Mouse (Mus musculus) cerebellum, adult 18-20 months (tissue): Measurements from ENCODE around the gene Vapb.
"Not testable (repeated sequence)": the region's sequence is repeated elsewhere in the genome, so short reads cannot be mapped to it uniquely, and the experiment has no call there.

Experiments used
- DNase-seq, 2 experiments: peaks; one replicate each; pipeline ENCODE4 v3.0.0; 2021

Gene Vapb

DNA sequence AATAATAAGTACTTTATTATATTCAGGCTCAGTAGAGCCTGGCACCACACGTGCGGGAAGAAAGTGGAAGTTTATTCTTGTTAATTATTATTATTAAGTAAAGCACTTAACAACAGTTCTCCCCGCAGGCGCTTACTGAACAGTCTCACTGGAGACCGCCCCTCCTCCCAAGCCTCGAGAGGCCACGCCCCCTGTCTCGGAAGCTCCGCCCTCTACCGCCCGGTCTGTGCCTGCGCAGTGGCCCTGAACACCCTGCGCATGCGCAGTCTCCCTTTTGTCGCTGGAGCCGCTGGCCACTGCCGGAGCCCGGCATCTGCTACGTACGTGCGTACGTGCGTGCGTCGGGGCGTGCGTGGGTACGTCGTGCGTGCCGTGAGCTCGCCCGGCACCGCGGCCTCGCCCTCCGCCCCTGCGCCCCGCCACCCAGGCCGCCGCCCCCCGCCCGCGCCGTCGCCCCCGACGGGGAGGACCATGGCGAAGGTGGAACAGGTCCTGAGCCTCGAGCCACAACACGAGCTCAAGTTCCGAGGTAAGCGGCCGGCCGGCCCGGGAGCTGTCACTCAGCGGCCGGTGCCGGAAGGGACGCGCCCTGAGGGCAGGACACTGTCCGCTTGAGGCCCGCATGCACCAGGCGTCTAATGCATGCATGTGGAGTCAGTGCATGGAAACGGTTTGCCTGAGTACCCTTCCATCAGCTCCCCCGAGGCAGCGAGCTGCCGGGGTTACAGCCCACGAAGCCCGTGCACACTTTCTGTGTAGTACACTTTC is at the start of gene Vapb:
Gene Vapb, plus strand, starts transcription at position 290 of the 768 bp plus-strand sequence.
- peak; percentile 98 to 100 for DNase-seq

DNA sequence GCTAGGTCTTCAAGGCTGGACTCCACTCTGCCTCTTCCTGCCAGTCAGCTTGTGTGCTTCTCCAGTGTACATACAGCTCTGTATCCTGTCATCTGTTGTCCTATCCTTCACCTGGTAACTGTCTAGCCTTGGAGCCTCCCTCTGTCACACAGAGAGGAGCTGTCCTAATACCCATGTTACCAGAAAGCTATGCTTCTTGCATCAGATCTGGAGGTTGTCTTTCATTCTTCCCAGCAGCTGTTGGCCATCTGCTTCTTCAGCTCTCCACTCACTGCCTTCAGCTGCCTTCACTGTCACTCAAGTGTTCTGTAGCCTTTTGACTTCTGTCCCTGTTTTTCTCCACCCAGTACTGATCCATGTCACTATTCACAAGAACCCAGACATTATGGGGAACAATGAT is 47.5 kb upstream of the Vapb start:
- no peak for DNase-seq

DNA sequence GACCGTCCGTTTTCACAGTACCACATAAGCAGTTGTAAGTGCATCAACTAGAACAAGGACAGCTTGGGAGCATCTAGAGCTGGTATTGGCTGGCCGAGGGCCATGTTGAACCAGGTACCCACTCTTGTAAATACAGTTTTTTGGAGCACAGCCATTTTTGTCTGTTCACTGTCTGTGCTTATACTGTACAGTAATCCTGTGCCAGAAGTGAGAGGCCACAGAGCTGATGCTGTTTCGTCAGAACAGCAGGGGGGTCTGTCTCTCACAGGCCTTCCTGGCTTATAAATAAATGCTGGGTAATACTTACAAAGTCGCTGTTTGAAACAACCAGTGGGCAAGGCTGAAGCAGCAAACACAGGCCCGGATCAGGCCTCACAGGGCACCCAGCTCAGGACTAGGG is 45.6 kb upstream of the Vapb start:
- no peak for DNase-seq

DNA sequence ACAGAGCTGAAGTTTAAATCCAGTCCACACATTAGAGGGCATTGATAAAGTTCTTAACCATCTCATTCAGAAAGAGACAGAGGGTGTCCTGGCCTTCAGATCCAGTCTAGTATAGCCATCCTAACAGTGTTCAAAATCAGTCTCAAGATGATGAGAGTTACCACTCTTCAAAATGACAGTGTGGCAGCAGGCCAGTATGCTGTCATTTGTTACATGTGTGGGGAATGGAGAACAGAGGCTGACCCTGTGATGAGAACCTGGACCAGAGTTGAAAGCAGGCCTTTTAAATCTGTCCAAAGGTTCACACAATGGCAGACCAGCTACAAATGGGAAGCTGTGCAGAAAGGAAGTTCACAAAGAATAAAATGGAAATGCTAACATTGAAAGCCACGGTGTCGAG is 44.6 kb upstream of the Vapb start:
- DNase-seq: no peak

DNA sequence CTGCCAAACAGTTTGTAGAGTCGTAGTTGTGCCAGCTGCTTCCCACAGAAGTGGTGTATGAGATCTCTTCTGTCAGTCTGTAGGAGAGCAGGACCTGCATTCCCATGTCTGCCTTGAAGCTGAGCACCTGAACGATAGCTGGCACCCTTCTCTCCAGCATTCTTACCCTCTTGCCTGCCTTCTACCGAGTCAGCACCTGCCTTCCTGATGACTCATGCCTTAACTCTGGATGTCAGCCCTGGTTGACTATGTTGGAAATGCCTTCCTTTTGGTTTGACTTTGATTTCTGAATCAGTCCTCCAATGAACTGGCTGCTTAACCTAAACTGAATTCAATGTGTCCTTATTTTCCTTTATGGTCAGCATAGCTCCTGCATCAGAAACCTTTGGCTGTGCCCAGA is 38.5 kb upstream of the Vapb start:
- no peak for DNase-seq

DNA sequence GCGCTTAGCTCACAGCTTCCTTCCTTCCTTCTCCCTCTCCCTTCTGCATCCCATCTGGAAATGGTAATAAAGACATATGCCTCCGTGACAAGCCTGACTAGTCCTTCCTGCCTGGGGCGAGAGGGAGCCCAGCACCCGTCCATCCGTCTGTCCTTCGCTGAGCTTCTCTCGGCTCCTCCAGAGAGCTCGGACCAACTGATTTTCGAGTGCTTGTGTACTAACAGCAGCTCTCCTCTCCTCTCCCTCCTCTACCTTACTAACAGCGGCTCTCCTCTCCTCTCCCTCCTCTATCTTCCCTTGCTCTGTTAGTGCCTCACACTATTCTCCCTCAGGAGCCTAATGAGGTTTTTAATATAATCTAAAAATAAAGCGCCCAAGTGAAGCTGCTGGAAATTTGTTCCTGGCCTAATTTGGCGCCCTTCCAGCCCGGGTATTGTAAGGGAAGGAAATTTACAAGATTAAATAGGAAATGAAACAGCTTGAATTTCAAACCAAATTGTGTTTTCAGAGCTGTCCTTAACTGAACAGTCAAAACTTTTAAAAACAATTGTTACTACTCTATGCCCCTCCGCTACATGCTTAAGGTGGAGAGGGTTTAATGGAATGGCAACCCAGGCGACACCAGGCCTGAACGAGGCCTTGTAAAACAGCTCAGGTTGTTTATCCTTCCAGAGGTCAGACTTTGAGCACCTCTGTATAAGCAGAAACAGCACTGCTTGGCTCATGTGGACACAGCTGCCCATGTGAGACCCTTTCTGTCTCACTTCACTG is 35.0 kb upstream of the Vapb start:
- DNase-seq: peak in 1 of 2 experiments; percentile 14

DNA sequence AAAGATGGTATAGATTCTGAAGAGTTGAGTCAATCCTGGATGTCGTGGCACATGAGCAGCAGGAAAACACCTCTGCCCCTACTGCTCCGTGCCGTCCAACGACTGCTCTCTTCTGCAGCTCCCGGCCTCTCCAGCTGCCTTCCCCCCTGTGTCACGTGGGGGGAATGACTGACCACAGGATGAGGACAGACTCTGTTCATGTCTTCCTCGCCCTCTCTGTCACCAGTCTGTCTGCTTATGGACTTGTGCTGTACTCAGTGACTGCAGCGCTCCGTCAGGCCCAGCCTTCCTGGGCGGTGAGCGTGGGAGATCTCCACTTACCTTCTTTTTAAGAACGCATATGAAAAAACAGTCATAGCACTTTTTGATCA is 34.5 kb upstream of the Vapb start:
- DNase-seq: no peak

DNA sequence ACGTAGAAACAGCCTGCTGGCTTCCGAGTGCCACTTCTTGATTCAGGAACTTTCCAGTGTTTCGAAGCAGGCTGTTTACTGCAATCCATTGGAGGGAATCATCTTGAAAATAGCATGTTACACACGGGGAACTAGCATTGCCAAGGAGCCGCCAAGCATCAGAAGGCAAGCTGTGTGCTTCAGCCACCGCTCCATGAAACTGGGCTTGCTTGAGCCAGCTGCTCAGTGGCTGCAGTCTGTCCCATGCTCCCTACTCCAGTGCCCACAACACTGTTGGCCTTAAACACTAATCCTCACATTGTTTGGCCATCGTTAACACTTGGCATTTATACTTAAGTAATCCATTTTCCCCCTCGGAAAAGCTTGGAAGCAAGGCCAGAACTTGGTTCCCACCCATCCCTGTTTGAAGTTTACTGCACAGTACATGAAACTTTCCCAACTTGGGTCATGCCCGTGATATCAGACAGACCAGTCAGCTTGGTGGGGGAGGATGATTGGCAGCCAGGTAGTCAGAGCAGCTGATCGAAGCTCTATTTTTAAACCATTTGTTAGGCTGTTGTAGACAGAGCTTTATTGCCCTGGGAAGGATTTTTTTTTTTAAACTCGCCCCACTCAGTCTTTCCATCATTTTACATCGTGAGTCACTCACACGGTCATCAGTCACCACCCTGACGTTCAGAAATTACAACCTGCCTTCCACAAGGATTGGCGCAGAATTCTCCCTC is 31.3 kb upstream of the Vapb start:
- DNase-seq: no peak

DNA sequence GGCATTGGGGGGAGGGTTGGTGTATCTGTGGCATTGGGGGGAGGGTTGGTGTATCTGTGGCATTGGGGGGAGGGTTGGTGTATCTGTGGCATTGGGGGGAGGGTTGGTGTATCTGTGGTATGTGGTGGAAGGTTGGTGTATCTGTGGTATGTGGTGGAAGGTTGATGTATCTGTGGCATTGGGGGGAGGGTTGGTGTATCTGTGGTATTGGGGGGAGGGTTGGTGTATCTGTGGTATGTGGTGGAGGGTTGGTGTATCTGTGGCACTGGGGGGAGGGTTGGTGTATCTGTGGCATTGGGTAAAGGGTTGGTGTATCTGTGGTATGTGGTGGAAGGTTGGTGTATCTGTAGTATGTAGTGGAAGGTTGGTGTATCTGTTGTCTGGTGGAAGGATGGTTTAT is 29.7 kb upstream of the Vapb start:
- not testable (repeated sequence) for DNase-seq

DNA sequence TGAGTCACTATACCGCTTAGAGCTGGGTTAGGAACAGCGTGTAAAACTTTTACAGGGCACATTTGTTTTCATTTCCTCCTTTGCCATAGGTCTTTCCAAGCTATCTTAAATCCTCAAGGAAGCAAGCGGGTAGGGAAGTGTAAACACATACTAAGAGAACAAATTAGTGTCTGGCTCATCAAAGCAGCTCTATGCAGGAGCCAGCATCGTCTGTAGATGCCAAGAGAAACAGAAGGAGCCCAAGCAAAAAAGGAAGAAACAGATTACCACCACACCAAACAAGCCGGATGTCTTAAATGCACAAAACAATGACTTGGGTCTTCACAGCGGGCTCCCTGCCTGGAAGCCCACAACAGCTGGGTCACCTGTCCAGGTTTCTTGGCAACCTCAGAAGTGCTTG is 27.1 kb upstream of the Vapb start:
- no peak for DNase-seq

DNA sequence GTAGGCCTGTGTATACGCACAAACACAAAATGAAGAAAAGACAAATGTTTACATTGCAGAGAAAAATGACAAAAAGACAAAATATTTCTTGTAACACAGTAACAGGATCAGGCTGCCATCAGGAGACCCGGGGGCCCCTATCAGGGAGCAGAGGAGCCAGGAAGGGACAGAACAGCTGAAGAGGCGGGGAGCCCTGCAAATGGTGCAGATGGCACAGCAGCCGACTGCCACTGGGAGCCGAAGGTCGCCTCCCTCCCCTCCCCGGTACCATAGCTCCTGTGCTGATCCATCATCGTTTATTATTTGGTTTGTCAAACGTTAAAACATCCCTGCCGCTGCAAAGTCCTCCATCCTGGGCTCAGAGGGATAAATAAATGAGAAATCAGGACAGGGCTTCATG is 24.7 kb upstream of the Vapb start:
- no peak for DNase-seq

DNA sequence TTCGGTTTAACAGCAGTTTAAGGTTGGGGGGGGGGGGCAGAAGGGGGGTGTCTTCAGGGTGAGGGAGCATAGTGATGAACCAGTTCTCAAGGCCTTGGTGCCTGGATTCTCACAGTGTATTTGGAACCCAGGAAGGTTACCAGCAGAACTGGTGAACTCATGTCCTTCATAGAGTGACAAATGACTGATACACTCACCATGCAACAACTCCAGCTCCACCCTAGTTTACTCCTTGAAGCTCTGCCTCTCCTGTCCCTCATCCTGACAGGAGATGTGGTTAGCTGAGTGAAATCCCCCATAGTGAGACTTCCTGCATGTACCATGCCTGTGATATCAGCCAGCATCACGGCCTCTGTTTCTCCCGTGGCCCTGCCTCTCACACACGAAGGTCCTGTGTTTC is 24.1 kb upstream of the Vapb start:
- no peak for DNase-seq

DNA sequence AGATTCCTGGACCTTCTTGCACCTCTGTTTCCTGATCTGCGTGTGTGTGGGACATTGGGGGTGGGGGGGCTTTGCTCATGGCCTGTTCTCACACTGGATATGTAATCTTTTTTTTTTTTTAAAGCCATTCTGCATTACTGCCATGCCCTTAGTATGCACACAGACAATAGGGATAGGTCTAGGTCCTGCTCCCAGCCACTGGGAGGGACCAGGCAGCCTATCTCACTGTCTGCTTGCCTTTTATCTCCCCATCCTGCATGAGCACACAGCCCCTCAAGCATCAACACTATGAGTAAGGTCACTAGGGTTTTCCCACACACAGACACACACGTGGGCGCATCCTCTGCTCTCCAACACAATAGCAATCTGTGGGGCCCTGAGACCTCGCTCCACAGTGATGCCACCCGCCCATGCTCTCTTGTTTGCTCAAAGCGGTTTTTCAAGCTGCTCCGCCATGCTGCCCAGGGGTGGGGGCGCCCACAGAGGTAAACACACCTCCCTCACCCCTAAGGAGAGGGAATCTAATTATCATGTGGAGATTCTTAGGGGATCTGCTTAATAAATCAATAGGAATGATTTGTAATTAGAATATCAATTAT is 22.6 kb upstream of the Vapb start:
- no peak for DNase-seq

DNA sequence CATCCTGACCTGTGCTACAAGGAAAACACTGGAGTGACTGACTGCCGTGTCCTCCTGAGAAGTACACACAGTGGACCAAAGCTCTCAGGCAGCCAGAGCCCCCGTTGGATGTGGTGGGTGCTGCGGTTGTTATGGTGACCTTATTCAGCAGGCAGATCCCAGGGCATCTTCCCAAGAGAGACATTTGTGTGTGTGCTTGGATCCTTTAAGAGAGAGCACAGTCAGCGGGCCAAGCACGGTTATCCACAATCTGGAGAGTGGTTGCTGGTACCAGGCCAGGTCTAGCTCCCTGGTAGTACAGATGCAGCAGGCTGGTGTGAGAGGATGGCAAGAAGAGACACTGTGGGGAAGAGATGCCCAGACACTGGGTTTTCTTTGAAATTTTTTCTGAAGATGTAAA is 20.3 kb upstream of the Vapb start:
- no peak for DNase-seq

DNA sequence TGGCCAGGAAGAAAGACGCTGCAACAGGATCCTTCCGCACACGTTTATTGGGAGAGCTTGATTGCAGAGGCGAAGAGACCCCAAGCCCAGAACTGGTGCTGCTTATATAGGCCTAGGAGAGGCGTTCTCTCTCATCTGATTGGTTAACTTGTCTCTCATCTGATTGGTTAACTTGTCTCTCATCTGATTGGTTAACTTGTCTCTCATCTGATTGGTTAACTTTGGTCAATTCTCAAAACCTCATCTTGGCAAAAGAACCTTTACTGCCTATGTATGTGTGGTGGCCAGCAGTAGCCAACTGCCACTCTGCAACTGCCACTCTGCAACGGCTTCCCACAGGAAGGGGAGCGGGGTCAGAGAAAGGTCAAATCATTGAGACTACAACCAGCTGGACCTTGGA is 18.2 kb upstream of the Vapb start, which contains the start of gene 1700010B08Rik:
Gene 1700010B08Rik, plus strand, starts transcription at position 301 of the 400 bp plus-strand sequence.
- DNase-seq: not testable (repeated sequence)

DNA sequence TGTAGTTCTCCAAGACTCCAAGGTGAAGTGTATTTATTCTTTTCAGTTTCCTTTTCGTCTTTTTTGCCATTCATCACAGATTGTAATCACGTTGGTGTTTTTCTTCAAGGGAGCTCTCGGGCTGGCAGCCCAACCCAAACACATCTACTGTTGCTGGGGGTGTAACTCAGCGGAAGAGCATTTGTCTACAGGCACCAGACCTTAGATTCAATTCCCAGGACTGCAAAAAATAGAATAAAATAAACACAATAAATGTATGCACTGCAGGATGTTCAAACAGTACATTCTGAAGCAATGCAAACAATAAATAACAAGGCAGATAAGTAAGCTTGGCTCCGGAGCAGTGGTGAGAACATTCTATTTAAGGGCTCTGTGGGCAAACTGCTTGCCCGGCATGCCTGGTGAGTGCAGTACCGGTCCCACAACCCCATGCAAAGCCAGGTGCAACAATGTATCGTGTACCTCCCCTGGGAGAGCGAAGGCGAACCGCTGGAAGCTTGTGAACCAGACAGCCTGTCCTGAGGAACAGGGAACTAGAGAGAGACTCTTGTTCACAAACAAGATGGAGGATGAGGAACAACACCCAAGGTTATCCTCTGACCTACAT is 15.0 kb upstream of the Vapb start:
- no peak for DNase-seq

DNA sequence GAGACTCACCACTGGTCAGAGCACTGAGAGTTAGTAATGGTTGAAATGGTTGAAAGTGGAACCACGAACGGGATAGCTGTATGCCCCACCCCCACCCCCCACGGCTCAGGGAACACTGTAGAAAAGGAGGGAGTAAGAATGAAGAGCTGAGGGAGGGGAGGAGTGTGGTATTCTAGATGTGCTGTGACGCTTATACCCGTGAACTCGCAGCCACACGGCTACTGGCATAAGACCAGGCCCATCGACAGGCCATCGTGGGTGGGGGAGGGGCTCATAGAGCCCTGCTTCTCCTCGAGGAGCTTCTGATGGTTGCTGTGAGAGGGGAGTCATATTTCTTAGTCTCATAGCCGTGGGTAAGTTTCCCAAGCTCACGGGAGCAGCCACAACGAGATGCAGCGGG is 12.9 kb upstream of the Vapb start:
- no peak for DNase-seq

DNA sequence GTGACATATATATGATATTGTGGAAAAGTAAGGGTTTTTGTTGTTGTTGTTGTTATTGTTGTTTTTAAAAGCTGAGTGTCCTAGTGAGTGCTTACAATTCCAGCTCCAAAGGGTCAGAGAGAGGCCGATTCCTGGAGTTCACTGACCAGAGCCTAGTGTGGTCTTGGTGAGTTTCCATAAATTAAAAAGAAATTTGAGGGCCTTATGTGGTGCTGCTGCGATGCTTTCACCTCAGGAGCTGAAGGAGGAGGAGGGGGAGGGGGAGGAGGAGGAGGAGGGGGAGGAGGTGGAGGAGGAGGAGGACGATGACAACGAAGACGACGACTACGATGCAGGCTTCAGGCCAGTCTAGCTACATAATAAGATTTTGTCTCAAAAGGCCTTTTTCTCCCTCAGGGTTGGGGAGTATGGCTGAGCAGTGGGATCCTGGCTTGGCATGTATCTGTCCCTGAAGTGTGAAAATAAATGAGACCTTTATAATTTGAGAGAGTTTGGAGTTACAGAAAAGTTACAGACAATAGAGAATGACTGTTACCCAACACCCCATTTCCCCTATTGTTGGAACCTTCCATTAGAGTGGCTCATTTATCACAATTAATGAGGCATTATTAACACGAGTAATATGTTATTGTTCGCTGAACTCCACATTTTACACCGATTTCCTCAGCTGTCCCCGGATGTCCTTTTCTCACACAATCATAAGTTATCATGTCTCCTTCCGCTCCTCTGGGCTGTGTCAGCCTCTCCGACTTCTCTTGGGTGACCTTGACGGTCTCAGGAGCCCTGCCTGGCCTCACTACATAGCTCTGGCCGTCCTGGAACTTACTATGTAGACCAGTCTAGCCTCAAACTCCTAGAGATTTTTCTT is 12.1 kb upstream of the Vapb start:
- DNase-seq: no peak

DNA sequence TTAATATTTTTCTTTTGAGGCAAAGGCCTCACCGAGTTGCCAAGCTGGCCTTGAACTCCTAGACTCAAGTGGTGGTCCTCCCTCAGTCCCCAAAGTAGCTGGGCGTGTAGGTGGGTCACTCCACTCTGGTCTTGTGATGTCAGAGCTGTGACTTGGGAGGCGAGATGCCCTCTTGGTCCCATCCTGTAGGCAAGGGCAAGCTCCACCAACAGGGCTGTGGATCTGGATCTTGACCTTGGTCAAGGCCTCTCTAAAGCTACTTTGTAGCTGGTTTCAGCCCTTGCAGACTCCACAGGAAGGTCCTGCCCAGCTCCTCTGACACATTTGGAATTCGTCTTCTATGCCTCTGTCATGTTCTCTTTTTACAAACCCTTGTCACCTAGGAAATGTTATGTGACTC is 11.5 kb upstream of the Vapb start:
- no peak for DNase-seq

DNA sequence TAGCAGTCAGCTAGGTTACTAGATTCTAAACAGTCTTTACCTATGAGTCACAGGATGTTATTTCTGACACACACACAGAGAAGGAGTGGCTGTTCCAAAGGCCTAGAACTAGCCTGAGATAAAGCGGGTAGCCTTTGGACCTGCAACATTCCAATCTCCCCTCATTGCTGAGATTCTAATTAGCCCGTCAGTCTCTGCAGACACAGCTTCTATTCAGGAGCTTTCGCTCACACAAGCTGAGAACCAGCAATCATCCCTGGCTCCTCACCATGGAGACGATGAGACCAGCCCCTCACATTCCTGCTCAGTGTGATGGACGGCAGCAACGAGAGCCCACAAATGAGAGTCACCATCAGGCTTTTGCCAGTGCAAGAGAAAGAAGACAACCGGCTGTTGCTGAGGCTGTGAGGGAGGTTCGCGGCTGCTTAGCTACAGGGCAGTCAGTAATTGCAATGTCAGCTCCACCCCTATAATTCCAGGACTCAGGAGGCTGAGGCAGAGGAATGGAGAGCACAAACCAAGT is 6.8 kb upstream of the Vapb start:
- DNase-seq: no peak

DNA sequence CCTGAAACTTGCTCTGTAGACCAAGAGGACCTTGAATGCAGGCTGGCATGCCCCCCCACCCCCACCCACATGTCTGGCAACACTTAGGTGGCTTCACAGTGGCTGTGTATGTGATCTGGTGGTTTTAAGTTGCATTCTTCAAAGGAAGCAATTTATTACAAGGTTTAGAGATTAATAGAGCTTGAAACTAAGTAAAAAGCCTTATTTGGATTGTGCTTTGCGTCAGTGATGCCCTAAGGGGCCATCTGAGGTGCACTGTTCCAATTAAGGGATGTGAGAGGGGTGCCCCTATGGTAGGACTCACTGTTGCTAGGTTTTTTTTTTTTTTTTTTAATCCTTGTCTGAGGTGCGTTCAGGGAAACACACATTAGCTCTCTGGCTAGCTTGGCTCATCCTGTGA is 2.9 kb upstream of the Vapb start:
- DNase-seq: no peak

DNA sequence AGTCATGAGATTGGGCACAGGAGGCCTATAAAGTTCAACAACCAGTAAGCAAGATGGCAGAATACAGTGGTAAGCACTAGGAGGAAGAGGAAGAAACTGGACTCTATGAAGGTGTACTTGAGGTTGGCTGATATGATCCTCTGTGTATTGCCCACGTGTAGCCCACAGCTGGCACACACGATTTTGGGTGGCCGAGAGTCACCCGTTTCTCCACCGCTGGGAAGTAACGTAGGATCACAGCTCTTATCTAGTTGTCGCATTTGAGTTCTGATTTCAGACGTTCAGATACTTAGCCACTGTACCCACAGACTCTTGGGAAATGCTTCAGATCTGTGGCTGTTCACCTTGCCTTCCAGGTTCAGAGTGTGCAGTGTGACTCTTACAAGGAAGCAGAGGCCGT is 921 bp downstream of the Vapb start:
- DNase-seq: no peak
